Mouse (Mus musculus): ENCODE results near the gene Vwde. TPM values are rescaled to one million over a fixed set of nuclear protein-coding genes. Genes with fewer than 3 reads are reported as not detected.
A peak's percentile ranks its signal among the peaks of the same experiment; 100 is the strongest.

The Vwde gene
- not detected for total RNA-seq (2021)

DNA sequence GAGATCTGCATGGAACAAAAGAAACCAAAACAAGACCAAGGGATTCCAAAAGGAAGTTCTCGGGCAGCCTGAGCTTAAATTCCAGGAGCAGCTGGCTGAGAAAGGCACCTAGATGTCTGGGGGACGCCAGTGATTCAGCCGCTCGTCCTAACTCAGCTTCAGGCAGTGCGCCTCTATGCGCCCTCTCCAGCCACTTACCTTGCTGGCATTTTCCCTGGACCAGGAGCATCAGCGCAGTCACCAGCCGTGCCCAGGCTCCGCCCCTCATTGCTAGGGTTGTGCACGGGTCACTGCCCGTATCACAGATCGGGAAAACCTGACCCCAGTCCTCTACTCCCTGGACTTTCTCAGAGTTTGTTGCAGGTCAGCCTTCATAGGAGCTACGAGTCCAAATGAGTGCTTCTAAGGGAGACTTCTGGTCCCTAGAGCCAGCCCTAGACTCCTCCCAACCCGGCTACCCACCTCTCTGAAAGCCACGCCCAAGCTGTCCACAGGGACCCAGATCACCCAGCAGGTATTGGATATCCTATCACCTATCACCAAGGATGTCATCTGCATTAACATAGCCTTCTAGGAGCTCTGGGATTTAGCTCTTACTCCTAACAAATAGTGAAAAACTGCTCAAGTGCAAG, at the start of gene Vwde:
Vwde (minus strand) TSS at position 370 of the 632 bp plus-strand sequence.
- DNase-seq (ENCODE audit: extremely low spot score in 1 of 2, low spot score in 1 of 2), result no peak

DNA sequence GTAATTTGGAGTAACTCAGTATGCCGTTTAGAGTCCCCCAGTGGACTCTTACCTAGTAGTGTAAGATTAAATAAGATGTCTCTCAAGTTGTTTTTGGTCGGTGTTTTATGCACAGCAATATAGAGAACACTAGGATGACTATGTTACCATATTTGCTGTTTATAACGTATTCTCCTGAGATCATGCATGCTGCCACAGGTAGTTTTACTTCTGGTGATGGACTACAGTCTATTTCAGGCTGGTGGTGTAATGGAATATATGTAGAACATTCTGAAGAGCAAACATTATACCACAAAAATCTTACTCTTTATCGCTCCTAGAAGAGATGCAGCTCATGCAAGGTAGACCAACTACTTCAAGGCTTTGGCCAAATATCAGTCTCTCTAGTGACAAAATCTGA, 30.6 kb upstream of the Vwde start:
- no peak for DNase-seq (ENCODE audit: extremely low spot score in 1 of 2, low spot score in 1 of 2)

DNA sequence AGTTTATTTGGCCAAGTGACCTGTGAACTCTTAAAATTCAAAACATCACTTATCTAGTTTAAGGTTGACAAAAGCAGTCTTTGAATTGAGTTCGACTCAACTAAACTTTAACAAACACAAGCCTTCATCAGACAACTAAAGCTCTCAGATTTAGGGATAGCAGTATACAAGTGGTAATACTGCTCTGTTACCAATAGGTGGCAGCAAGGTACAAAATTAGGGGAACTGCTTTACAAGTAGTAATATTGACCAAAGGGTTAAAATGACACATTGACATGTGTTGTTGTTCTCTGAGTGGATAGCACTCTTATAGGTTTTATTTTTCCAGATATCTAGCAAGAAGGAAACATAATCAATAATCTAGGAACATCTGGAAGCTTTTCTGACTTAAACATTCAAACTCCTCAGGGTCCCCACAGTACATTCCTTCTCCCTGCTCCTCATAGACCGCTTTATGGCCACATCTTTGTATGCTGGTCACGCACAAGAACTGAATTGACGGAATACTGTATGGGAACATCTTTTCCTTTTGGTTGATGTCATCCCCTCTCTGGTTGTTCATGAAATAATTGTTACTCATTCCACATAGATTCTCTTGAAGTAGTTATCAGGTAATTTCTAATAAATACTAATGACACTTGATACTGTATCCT, 23.7 kb upstream of the Vwde start:
- DNase-seq (ENCODE audit: extremely low spot score in 1 of 2, low spot score in 1 of 2), result no peak

GRCm38 (mm10) chr6:13206157-13206556, 18.6 kb downstream of the Vwde start:
- no peak for DNase-seq (ENCODE audit: extremely low spot score in 1 of 2, low spot score in 1 of 2)

DNA sequence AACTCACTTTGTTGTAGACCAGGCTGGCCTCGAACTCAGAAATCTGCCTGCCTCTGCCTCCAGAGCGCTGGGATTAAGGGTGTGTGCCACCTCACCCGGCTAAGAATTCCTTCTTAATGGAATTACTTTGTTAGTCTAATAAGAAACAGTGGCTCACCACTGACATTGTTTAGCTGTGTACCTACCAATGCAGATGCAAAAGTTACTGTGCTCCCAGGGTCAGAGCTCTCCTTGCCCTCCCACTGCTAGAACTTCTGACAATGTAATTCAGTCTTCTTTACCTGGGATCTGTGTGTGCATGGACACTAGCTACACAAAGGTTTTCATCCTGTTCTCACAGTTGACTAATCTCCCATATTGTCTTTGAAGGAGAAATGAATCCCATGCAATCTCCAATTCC, 27.3 kb downstream of the Vwde start:
- DNase-seq (ENCODE audit: extremely low spot score in 1 of 2, low spot score in 1 of 2), result no peak

GRCm38 (mm10) chr6:13186836-13187235, 37.9 kb downstream of the Vwde start:
- no peak for DNase-seq (ENCODE audit: extremely low spot score in 1 of 2, low spot score in 1 of 2)

GRCm38 (mm10) chr6:13180061-13180460, 44.7 kb downstream of the Vwde start:
- no peak for DNase-seq (ENCODE audit: extremely low spot score in 1 of 2, low spot score in 1 of 2)

DNA sequence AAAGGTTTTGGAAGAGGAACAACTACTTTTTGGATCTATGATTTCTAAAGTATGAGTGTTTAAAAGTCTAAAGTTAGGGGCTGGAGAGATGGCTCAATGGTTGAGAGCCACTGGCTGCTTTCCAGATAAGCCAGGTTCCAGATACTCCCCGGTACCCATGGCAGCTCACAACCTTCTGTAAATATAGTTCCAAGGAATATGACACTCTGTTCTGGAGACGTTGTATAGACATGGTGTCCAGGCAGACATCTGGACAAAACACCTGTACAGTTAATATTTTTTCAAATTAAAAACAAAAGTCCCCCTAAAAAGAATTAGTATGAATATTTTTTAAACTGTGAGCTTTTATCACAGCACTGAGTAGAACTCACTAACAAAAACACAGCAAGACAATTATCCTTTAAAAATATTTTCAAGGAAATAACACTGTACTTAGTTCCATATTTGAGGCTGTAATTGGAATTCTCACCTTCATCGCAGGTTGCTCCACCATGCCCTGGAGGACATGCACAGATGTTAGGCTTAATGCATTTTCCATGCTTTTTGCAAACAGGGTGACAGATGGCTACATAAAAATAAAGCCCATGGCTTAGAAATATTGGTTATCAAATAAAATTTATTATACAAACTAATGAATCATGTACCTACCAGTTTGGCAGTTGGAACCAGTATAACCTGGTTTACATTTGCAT, 55.2 kb downstream of the Vwde start:
- no peak for DNase-seq (ENCODE audit: extremely low spot score in 1 of 2, low spot score in 1 of 2)

- no peak for DNase-seq (ENCODE audit: extremely low spot score in 1 of 2, low spot score in 1 of 2)
Observed at GRCm38 (mm10) chr6:13166240-13166937, 58.4 kb downstream of the Vwde start.

- DNase-seq (ENCODE audit: extremely low spot score in 1 of 2, low spot score in 1 of 2), result no peak
Observed at GRCm38 (mm10) chr6:13159437-13159836, 65.3 kb downstream of the Vwde start.

- DNase-seq (ENCODE audit: extremely low spot score in 1 of 2, low spot score in 1 of 2), result no peak
Observed at GRCm38 (mm10) chr6:13153888-13154697, 70.7 kb downstream of the Vwde start.

DNA sequence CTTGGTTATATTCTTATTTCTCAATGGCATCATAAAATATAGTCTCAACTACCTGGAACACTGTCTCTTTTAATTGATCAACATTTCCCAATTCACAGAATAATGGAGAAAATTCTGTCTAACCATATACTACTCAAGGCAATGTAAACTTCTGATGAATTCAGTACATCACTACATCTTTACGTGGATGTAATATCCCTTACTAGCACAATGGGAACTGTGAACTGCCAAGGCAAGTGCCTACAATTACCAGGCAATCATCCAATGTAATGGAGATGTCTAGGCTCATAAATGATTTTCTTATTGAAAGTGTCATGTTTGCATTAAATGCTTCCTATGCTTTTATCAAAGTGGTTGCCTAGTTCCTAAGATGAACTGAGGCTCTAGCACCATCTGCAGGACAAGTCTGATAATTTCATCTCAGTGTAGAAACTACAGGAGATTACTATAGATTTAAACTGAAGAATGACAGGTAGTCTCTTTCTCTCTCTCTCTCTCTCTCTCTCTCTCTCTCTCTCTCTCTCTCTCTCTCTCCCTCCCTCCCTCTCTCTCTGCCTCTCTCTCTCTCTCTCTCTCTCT, 72.6 kb downstream of the Vwde start:
- peak in 1 of 2 experiments; percentile 60 for DNase-seq (ENCODE audit: extremely low spot score in 1 of 2, low spot score in 1 of 2)

GRCm38 (mm10) chr6:13137255-13137654, 87.5 kb downstream of the Vwde start:
- DNase-seq (ENCODE audit: extremely low spot score in 1 of 2, low spot score in 1 of 2), result no peak

DNA sequence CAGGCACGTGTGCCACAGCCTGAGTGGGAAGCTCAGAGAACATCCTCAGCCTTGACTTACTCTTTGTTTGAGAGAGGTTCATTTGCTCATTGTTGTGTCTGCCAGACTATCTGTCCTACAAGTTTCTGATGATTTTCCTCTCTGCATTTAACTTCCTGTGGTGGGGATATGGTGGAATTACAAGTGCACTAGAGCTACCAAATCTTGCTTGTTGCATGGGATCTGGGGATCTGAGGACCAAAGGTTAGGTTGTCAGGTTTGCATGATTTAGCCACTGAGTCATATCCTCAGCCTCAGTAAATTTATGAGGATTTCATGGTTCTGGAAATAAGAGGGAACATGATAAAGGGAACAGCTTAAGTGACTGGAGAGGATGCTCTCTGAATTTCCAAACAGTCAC, 116.1 kb downstream of the Vwde start:
- DNase-seq (ENCODE audit: extremely low spot score in 1 of 2, low spot score in 1 of 2), result no peak

Other genes starting within 250 kb of the Vwde start
- 100 to 1,000 TPM; 175 to 192 TPM for gene Tmem106b, start 155.2 kb downstream of the Vwde start, total RNA-seq (2021)

Measured in layer of hippocampus, postnatal 25 days (tissue).